Mouse (Mus musculus) CH12.LX (cell line): ENCODE results near the gene Ddx58. TPM values are rescaled to one million over a fixed set of nuclear protein-coding genes. Genes with fewer than 3 reads are reported as not detected.

Experiments used
- DNase-seq: peaks from one replicate; pipeline ENCODE4 v3.0.0-alpha.2; 2013; ENCODE audit errors: extremely low read depth
- H3K27ac ChIP-seq: 2 replicates; pipeline ENCODE4 v1.5.1; 2012; ENCODE audit warnings: low read depth, mild to moderate bottlenecking, control low read depth, moderate library complexity; ENCODE audit not compliant: insufficient read depth
- H3K27me3 ChIP-seq: replicated peaks from 2 replicates; pipeline ENCODE3; 2012; ENCODE audit warnings: inconsistent platforms
- H3K36me3 ChIP-seq, 2 experiments: replicated peaks in 1 of 2; 2 replicates each; pipeline versions ENCODE3 to v1.6.1; 2012; ENCODE audit warnings: inconsistent platforms in 1 of 2, low read length in 1 of 2, mild to moderate bottlenecking in 1 of 2, mixed read lengths in 1 of 2, moderate library complexity in 1 of 2; ENCODE audit not compliant: control insufficient read depth in 1 of 2, insufficient read depth in 1 of 2
- H3K4me1 ChIP-seq, 2 experiments: 2 replicates each; pipeline ENCODE4 v1.6.1; 2012; ENCODE audit warnings: inconsistent platforms in 1 of 2, moderate library complexity in 1 of 2; ENCODE audit not compliant: insufficient read depth in 2 of 2, control insufficient read depth in 1 of 2
- H3K4me2 ChIP-seq: 2 replicates; pipeline ENCODE4 v1.6.1; 2012; ENCODE audit warnings: low read depth, mild to moderate bottlenecking, control low read depth; ENCODE audit not compliant: poor library complexity, insufficient read depth, severe bottlenecking
- H3K4me3 ChIP-seq, 3 experiments: fragments of 150-350 bp in 1 of 3; sonication (generic) in 1 of 3; replicated peaks in 1 of 3; 2 replicates each; pipeline versions ENCODE3 to v1.5.1; 2011 to 2012; ENCODE audit warnings: low read depth in 2 of 3, low read length in 2 of 3, mild to moderate bottlenecking in 2 of 3, moderate library complexity in 2 of 3, control low read depth in 1 of 3, improper control_type of control experiment in 1 of 3, inconsistent platforms in 1 of 3, mixed read lengths in 1 of 3; ENCODE audit not compliant: poor library complexity in 1 of 3
- H3K79me2 ChIP-seq: replicated peaks from 2 replicates; pipeline ENCODE4 v1.6.1; 2012; ENCODE audit warnings: mild to moderate bottlenecking, moderate library complexity; ENCODE audit not compliant: control insufficient read depth, poor library complexity, insufficient read depth, severe bottlenecking; ENCODE audit errors: extremely low read depth
- H3K9ac ChIP-seq: 2 replicates; pipeline ENCODE4 v1.6.1; 2012; ENCODE audit warnings: low read depth, mild to moderate bottlenecking, control low read depth, moderate library complexity; ENCODE audit not compliant: insufficient read depth
- H3K9me3 ChIP-seq: replicated peaks from 2 replicates; pipeline ENCODE3; 2012; ENCODE audit warnings: low read length, inconsistent platforms, mixed read lengths
- BHLHE40 ChIP-seq: IDR thresholded peaks from 2 replicates; pipeline ENCODE4 v1.6.1; 2011; ENCODE audit warnings: mild to moderate bottlenecking, low read depth, low read length, improper control_type of control experiment
- CHD1 ChIP-seq: IDR thresholded peaks from 2 replicates; pipeline ENCODE4 v1.6.1; 2012; ENCODE audit warnings: low read depth, low read length, improper control_type of control experiment, inconsistent platforms
- CHD2 ChIP-seq: IDR thresholded peaks from 2 replicates; pipeline ENCODE4 v1.6.1; 2011; ENCODE audit warnings: low read length, improper control_type of control experiment
- CTCF ChIP-seq, 2 experiments: IDR thresholded peaks in 1 of 2; conservative IDR thresholded peaks in 1 of 2; 2 replicates each; pipeline ENCODE4 v1.5.1; 2011 to 2012; ENCODE audit warnings: low read depth in 2 of 2, low read length in 2 of 2, improper control_type of control experiment in 1 of 2, inconsistent platforms in 1 of 2, mild to moderate bottlenecking in 1 of 2, moderate library complexity in 1 of 2
- EP300 ChIP-seq: IDR thresholded peaks from 2 replicates; pipeline ENCODE4 v1.6.1; 2011; ENCODE audit warnings: low read length, improper control_type of control experiment
- HCFC1 ChIP-seq: IDR thresholded peaks from 2 replicates; pipeline ENCODE4 v1.6.1; 2012; ENCODE audit warnings: low read depth, mild to moderate bottlenecking, inconsistent platforms, low read length, improper control_type of control experiment
- IRF4 ChIP-seq: IDR thresholded peaks from 2 replicates; pipeline ENCODE4 v1.6.1; 2014; ENCODE audit warnings: low read depth, mild to moderate bottlenecking, inconsistent platforms, low read length, improper control_type of control experiment
- JUN ChIP-seq: IDR thresholded peaks from 2 replicates; pipeline ENCODE4 v1.6.1; 2011; ENCODE audit warnings: low read depth, mild to moderate bottlenecking, low read length, improper control_type of control experiment, moderate library complexity; ENCODE audit not compliant: insufficient read depth
- JUND ChIP-seq: conservative IDR thresholded peaks from 2 replicates; pipeline ENCODE4 v1.6.1; 2011; ENCODE audit warnings: low read depth, low read length, improper control_type of control experiment
- MAFK ChIP-seq: IDR thresholded peaks from 2 replicates; pipeline ENCODE4 v1.6.1; 2011; ENCODE audit warnings: low read length, improper control_type of control experiment; ENCODE audit not compliant: insufficient replicate concordance
- MAX ChIP-seq: IDR thresholded peaks from 2 replicates; pipeline ENCODE4 v1.6.1; 2011; ENCODE audit warnings: low read length, improper control_type of control experiment
- MAZ ChIP-seq: IDR thresholded peaks from 2 replicates; pipeline ENCODE4 v1.6.1; 2012; ENCODE audit warnings: low read depth, mild to moderate bottlenecking, inconsistent platforms, low read length, improper control_type of control experiment, moderate library complexity
- MXI1 ChIP-seq: IDR thresholded peaks from 2 replicates; pipeline ENCODE4 v1.6.1; 2011; ENCODE audit warnings: mild to moderate bottlenecking, low read depth, low read length, improper control_type of control experiment
- MYC ChIP-seq: IDR thresholded peaks from 2 replicates; pipeline ENCODE4 v1.6.1; 2011; ENCODE audit warnings: low read depth, mild to moderate bottlenecking, improper control_type of control experiment, low read length
- NELFE ChIP-seq: IDR thresholded peaks from 2 replicates; pipeline ENCODE4 v1.6.1; 2011; ENCODE audit warnings: low read depth, low read length, improper control_type of control experiment
- NRF1 ChIP-seq: IDR thresholded peaks from 2 replicates; pipeline ENCODE4 v1.6.1; 2014; ENCODE audit warnings: low read depth, mild to moderate bottlenecking, inconsistent platforms, low read length, improper control_type of control experiment, moderate library complexity
- POLR2A ChIP-seq: IDR thresholded peaks from 2 replicates; pipeline ENCODE4 v1.6.1; 2011; ENCODE audit warnings: low read depth, mild to moderate bottlenecking, improper control_type of control experiment, low read length
- POLR2AphosphoS2 ChIP-seq: IDR thresholded peaks from 2 replicates; pipeline ENCODE4 v1.6.1; 2011; ENCODE audit warnings: low read depth, low read length, improper control_type of control experiment
- RAD21 ChIP-seq: IDR thresholded peaks from 2 replicates; pipeline ENCODE4 v1.6.1; 2011; ENCODE audit warnings: low read depth, mild to moderate bottlenecking, low read length, improper control_type of control experiment, moderate library complexity
- SIN3A ChIP-seq: IDR thresholded peaks from 2 replicates; pipeline ENCODE4 v1.6.1; 2012; ENCODE audit warnings: low read length, improper control_type of control experiment, inconsistent platforms
- TCF12 ChIP-seq: IDR thresholded peaks from 2 replicates; pipeline ENCODE4 v1.6.1; 2014; ENCODE audit warnings: low read depth, mild to moderate bottlenecking, inconsistent platforms, low read length, improper control_type of control experiment
- USF1 ChIP-seq: IDR thresholded peaks from 2 replicates; pipeline ENCODE4 v1.6.1; 2014; ENCODE audit warnings: low read depth, mild to moderate bottlenecking, inconsistent platforms, low read length, improper control_type of control experiment
- ZC3H11A ChIP-seq: IDR thresholded peaks from 2 replicates; pipeline ENCODE4 v1.6.1; 2012; ENCODE audit warnings: low read depth, mild to moderate bottlenecking, inconsistent platforms, low read length, improper control_type of control experiment
- ZMIZ1 ChIP-seq: IDR thresholded peaks from 2 replicates; pipeline ENCODE4 v1.6.1; 2012; ENCODE audit warnings: low read depth, mild to moderate bottlenecking, inconsistent platforms, low read length, improper control_type of control experiment
- dilution Hi-C: fragments of 300-500 bp; cut with MboI; formaldehyde crosslinking; loops from 2 replicates; pipeline ENCODE4 v1.14.3; 2020; ENCODE audit warnings: low sequenced_read_pairs; ENCODE audit not compliant: extremely low pct_unique_long_range_greater_than_20kb, extremely low pct_ligation_motif_present
- in situ Hi-C: fragments of 300-500 bp; cut with MboI; formaldehyde crosslinking; loops from 3 replicates; pipeline ENCODE4 v1.14.3; 2019; ENCODE audit warnings: low sequenced_read_pairs, low pct_ligation_motif_present, low pct_unique_long_range_greater_than_20kb, mixed read lengths
- polyA plus RNA-seq: library from polyadenylated mRNA; unstranded; fragments of >175 nt; gene quantifications from 2 replicates; pipeline ENCODE4 v1.2.1, GENCODE M21; 2012; ENCODE audit warnings: low read depth; ENCODE audit not compliant: insufficient read length
- total RNA-seq, 2 experiments: library from RNA; depleted of rRNA; stranded (reverse); fragments of 300-350 nt in 1 of 2; fragments of >200 nt in 1 of 2; gene quantifications; 2 replicates each; pipeline ENCODE4 v1.2.3; 2012 to 2014

Gene Ddx58
- total and polyA plus RNA-seq, 3 experiments, result 4.2 to 7.3 (median 6.6) TPM

DNA sequence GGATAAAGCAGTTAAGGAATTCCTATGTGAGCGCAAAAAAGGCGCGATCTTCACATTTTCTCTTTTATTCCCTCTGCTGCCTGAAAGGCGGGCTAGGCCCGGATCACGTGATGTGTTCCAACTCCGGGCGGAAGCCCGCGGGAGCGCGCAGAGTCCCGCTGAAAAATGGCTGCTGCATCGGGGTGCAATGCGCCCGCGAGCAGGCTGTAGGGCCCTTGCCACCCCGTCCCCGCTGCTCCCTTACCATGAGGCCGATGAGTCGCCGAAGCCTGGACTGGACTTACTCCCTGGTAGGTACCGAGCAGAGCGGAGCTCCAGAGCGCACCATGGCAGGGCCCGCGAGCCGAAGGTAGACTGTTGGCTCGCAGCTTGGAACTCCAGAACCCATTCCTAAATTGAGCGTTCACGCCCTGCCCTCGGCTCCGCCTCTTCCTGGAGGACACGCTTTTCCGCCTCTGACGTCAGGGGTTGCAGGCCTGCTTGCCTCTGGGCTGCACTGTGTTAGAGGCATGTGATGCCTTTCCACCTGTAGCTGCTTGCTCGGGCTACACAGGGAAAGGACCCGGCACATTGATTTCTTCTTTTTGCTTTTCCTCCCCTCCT lies 29.9 kb upstream of the Ddx58 start, which contains the start of the genes Smim27 and Topors (continued):
- TF ChIP-seq JUND, result 0 out of 2 replicates have a peak, but pooled peaks have one; percentile 6
- TF ChIP-seq RAD21, result no peak
- TF ChIP-seq CHD1, result no peak; the same call in 1 of the 2 replicates
- peak; percentile 86 for TF ChIP-seq MAX
- peak; percentile 91 for TF ChIP-seq USF1
- TF ChIP-seq JUN, result no peak
- TF ChIP-seq ZC3H11A, result no peak
- 0 out of 2 replicates have a peak, but pooled peaks have one; percentile 8 for TF ChIP-seq IRF4
- TF ChIP-seq MAFK, result no peak

DNA sequence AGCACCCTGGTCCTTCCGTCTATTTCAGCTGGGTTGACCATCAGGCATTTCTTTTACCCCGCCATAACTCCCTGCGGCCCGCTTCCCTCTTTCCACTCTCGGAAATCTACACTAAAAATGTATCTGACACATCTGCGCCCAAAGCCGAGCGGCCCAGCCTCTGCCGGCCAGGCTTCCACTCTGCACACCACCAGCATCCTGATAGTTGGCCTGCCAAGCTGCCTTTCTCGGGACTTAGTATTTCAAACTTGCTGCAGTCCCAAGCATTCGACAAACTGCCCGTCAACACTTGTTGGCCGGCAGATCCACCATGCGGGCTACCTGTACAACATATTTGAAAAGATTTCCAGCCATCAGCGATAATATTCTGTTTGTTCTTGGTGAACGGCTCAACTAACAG lies 29.2 kb upstream of the Ddx58 start:
- peak; percentile 35; the same call in 1 of the 2 replicates for TF ChIP-seq CHD1
- TF ChIP-seq ZMIZ1, result peak; percentile 4; the same call in 1 of the 2 replicates
- TF ChIP-seq RAD21, result no peak
- TF ChIP-seq NELFE, result no peak
- TF ChIP-seq, all 38 proteins: peak for 2
- Histone ChIP-seq H3K9me3 (no peaks in the 10 kb centered on the region), H3K4me2 (no peak overlapping the region), H3K27me3 (no peaks in the 10 kb centered on the region), H3K4me1 (peaks cover 3 to 37% of the 10 kb centered on the region in 2 experiments; a peak in 2 of 4 replicates), H3K9ac (peak overlapping the region; percentile 83), H3K27ac (peak overlapping the region; percentile 94), H3K36me3 (peaks cover 20 to 62% of the 10 kb centered on the region in 2 experiments), H3K4me3 (peak overlapping the region; percentile 84 to 94 (median 87)), H3K79me2 (peaks cover 47% of the 10 kb centered on the region)
- no peak for DNase-seq
- dilution Hi-C loops (no loop called here), in situ Hi-C loops (no loop called here)

DNA sequence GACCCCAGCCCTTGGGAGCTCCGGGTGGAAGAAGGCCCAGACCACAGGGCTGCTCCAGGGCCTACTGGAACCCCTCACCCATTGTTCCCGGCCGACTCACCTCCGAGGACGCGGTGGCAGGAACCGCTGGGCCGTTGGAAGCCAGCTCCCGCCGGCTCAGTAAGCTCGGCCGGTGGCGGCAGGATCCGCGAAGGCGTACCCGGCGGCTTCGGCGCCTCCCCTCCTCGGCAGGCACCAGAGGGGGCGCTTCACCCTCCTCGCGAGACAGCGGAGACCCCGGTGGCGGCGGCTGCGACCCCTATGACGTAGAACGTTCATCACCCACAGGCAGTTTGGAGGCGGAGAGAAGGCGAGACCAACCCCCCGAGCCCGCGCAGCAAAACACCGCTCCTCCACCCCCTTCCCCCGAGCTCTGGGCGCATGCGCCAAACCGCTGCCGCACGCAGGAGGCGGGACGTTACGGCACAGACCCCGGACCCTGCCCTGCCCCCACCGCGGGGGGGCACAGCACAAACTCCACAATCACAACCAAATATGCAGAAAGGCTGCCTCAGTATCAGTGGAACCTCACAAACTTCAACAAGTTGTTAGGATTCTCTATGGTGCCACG lies 28.7 kb upstream of the Ddx58 start:
- TF ChIP-seq EP300, result no peak
- peak; percentile 86 for TF ChIP-seq CHD2
- TF ChIP-seq TCF12, result peak; percentile 43; the same call in 1 of the 2 replicates
- TF ChIP-seq POLR2AphosphoS2, result no peak
- peak; percentile 90 for TF ChIP-seq NRF1
- no peak for TF ChIP-seq MYC
- peak; percentile 53; the same call in 1 of the 2 replicates for TF ChIP-seq BHLHE40
- TF ChIP-seq HCFC1, result peak; percentile 55
- peak; percentile 50; the same call in 1 of the 2 replicates for TF ChIP-seq ZMIZ1
- peak; percentile 69 for TF ChIP-seq SIN3A
- peak in 1 of 2 experiments; percentile 25; a peak in 2 of 4 replicates for TF ChIP-seq CTCF (conservative IDR thresholded peaks at IDR 0.05 in 1 of 2, IDR thresholded peaks at IDR 0.05 in 1 of 2; ENCODE audit: low read depth in 2 of 2, low read length in 2 of 2)
- TF ChIP-seq MXI1, result peak; percentile 68; the same call in 1 of the 2 replicates
- TF ChIP-seq MAZ, result 0 out of 2 replicates have a peak, but pooled peaks have one; percentile 54
- peak; percentile 53; the same call in 1 of the 2 replicates for TF ChIP-seq POLR2A
- Histone ChIP-seq H3K9me3 (no peaks in the 10 kb centered on the region), H3K4me1 (peaks cover 3 to 37% of the 10 kb centered on the region in 2 experiments; a peak in 2 of 4 replicates), H3K4me2 (peak overlapping the region; percentile 17; the same call in 1 of the 2 replicates), H3K27ac (peak overlapping the region; percentile 94; the same call in 1 of the 2 replicates), H3K4me3 (peak overlapping the region; percentile 84 to 94 (median 87)), H3K79me2 (peaks cover 50% of the 10 kb centered on the region), H3K36me3 (peaks cover 22 to 64% of the 10 kb centered on the region in 2 experiments), H3K9ac (peak overlapping the region; percentile 83), H3K27me3 (no peaks in the 10 kb centered on the region)
- in situ Hi-C loops (no loop called here), dilution Hi-C loops (no loop called here)
- DNase-seq, result peak; percentile 82
